Comparison of ENCODE assay signal across 14 mouse cellular contexts in the genomic region with DNA sequence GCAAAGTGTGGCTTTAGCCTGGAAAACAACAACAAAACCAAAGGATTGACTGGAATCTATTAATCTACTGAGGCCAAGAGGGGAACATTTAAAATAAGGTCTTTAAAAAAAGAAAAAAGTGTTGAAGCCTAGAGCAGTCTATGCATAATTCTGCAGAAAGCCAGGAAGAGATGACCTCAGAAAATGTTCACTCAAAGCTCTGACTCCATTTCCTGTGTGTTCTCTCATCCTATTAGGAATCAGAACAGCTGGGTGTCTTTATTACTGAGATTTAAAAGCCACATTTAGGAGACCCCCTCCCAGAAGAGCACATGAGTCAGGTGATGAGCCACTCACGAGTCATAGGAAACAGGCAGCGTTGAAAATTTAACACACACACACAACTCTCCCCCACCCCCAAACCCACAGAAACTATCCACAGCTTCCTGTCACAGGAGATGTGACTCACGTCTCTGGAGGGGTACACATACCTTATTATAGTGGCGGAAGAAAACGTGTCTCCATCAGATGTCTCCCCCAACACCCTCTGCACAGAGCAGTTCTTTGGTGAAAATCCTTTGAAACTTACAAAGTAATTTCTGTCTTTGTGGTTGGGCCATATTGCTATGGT.
DNase-seq lines count a peak whose midpoint lies in the region; ATAC-seq lines count a peak whose summit lies in the region.
"Had no signal": no experiment of that assay in that cellular context is flagged by ENCODE, and none has a peak within 500 bp of the region (broad histone marks: within the 10 kb centered on the region; RNA-seq: fewer than 3 reads in every experiment).

No protein-coding gene starts in this region.

- peak; percentile 91 for ATAC-seq in CD4-positive, CD25-positive, alpha-beta regulatory T cell, adult 4 months
- ATAC-seq in neutrophil, adult 5-6 weeks (ENCODE audit: extremely low read depth, insufficient number of reproducible peaks, low FRiP score, poor library complexity, severe bottlenecking): 0 out of 2 replicates have a peak, but pooled peaks have one; percentile 39
- ATAC-seq in hindbrain, embryonic 14.5 days (ENCODE audit: low FRiP score): no peak
- ATAC-seq: forebrain, embryonic 14.5 days; liver, embryonic 12.5 days had no signal

- intact Hi-C loops in heart, postnatal 14 days (cut with DNase I): no loop called here

- DNase-seq in 3T3-L1 (ENCODE audit: low read depth, low spot score): peak; percentile 93
- DNase-seq in fibroblast of lung, adult 2 months (ENCODE audit: low read depth): peak; percentile 40
- DNase-seq in heart, postnatal 14 days: no peak
- no peak for DNase-seq in adrenal gland, adult 8-10 months
- no peak for DNase-seq in lung, postnatal 4 days
- no peak for DNase-seq in hindbrain, embryonic 14.5 days (ENCODE audit: low spot score)
- DNase-seq: adrenal gland, postnatal 10 days; cerebellum, adult 2 months; gastrocnemius, adult 2 months had no signal

- no peaks in the 10 kb centered on the region for H3K27me3 ChIP-seq in hindbrain, embryonic 14.5 days (ENCODE audit: control insufficient read depth, insufficient read depth, low read length)
- H3K27me3 ChIP-seq: liver, embryonic 12.5 days had no signal

- H3K36me3 ChIP-seq in hindbrain, embryonic 14.5 days (replicated peaks; ENCODE audit: control insufficient read depth, insufficient read depth): no peaks in the 10 kb centered on the region
- H3K36me3 ChIP-seq: G1E; liver, embryonic 12.5 days had no signal

- no peak overlapping the region for H3K9ac ChIP-seq in hindbrain, embryonic 14.5 days
- H3K9ac ChIP-seq: liver, embryonic 12.5 days had no signal

- H3K4me3 ChIP-seq in hindbrain, embryonic 14.5 days (replicated peaks; ENCODE audit: low read length): no peak overlapping the region
- H3K4me3 ChIP-seq: gastrocnemius, adult 2 months; liver, embryonic 12.5 days had no signal

- H3K4me1 ChIP-seq in hindbrain, embryonic 14.5 days (replicated peaks; ENCODE audit: control insufficient read depth, insufficient read depth, low read length): no peaks in the 10 kb centered on the region
- H3K4me1 ChIP-seq: liver, embryonic 12.5 days had no signal

- no peaks in the 10 kb centered on the region for H3K9me3 ChIP-seq in hindbrain, embryonic 14.5 days (ENCODE audit: control insufficient read depth, low read length)
- H3K9me3 ChIP-seq: liver, embryonic 12.5 days had no signal

- H3K27ac ChIP-seq in hindbrain, embryonic 14.5 days: no peak overlapping the region
- H3K27ac ChIP-seq: gastrocnemius, adult 2 months; liver, embryonic 12.5 days had no signal

- 75% methylated on average over 5 of the region's 5 CpGs for WGBS in hindbrain, embryonic 14.5 days

- H3K4me2 ChIP-seq in hindbrain, embryonic 14.5 days (replicated peaks): no peak overlapping the region
- H3K4me2 ChIP-seq: liver, embryonic 12.5 days had no signal

Comparison
In these comparisons a context has a peak if more than half of its experiments do, and no peak if none do; other contexts are left out.
1. DNase-seq: peak in 3T3-L1 (single experiment) and fibroblast of lung, adult 2 months (single experiment); none in heart, postnatal 14 days (0 of 2), adrenal gland, adult 8-10 months (single experiment), lung, postnatal 4 days (0 of 2) and hindbrain, embryonic 14.5 days (single experiment).